Mouse (Mus musculus) skeletal muscle tissue, adult 2 months (tissue): ENCODE data around the gene Gm11172.
A peak's percentile ranks its signal among the peaks of the same experiment; 100 is the strongest.

Experiments
- DNase-seq: peaks from one replicate; pipeline ENCODE4 v3.0.0-alpha.2; 2012; ENCODE audit warnings: low read depth, low spot score

Gene Gm11172

DNA sequence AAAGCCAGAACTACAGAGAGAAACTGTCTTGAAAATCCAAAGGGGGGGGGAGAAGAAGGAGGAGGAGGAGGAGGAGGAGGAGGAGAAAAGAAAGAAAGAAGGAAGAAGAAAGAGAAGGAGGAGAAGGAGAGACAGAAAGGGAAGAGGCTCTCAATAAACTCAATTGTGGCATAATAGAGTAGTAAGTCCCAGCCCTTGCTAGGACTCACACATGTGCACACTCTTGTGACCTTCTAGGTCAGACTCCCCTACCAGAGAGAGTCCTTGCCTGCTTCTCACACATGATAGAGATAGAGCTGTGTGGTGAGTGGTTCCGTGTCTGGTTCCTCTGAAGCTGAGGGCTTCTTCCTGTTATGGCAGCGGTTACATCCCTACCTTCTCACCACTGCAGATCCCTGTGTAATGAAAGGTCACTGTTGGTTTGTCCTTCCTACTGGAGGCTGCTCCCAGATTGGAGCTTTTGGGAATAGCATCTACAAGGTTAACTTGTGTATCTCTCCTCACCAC is at the start of gene Gm11172:
Gm11172 (plus strand) TSS at position 51 of the 507 bp plus-strand sequence.
- no peak for DNase-seq

DNA sequence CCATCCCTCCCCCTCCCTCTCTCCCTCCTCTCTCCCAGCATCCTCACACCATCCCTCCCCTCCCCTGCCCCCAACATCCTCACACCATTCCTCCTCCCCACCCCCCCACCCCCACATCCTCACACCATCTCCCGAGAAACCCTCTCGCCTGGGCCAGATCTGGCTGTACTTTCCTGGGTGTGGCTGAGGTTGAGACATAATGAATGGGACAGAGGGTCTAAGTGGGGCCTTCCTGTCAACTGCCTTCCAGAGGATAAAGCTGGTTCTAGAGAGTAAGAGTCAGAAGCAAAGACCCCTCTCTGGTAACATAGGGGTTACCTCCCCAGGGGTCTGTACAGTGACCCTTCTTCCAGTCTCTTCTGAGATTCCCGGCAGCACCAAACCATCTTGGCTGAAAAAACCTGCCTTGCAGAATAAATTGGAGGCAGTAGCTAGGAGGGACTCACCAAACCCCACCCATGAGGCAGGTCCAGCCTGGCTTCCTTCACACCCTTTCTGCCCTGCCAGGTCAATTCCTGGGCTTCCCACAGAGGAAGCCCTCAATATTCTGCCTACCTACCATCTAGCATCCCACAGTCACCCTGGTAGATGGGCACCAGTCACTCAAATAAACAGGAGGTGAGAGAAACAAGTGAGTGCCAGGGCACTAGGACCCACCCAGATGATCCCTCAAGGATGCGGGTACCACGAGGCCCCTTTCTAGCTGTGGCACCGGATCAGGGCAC is 49.0 kb upstream of the Gm11172 start:
- no peak for DNase-seq

DNA sequence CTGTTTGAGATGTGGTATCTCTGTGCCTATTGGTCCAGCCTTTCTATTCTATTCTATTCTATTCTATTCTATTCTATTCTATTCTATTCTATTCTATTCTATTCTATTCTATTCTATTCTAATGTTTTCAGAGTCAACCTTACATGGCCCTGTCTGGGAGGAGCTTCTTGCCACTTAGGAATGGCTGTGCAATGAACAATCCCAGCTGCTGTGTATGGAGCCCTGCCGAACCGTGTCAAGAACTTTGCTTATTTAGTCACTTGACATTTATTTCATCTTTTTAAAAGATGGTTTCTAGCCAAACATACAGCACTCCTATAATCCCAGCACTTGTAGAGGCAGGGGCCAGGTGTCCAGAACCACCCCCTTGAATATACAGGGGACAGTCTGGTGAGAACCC is 48.4 kb upstream of the Gm11172 start:
- DNase-seq, result no peak

DNA sequence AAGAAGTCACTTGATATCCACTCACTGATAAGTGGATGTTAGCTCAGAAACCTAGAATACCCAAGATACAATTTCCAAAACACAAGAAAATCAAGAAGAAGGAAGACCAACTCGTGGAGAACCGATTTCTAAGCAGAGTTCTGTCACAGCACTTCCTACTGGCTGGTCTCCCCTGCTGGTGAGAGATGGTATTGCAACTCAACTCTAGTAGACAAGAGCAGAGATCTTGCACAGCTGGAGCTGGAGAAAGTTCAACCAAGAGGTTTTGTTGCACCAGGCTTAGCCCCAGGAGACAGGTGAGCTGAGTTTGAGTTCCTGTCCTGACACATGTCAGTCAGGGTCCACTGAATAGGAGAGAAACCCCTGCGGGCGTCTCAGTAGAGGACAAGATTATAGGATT is 45.6 kb upstream of the Gm11172 start:
- peak; percentile 53 for DNase-seq

DNA sequence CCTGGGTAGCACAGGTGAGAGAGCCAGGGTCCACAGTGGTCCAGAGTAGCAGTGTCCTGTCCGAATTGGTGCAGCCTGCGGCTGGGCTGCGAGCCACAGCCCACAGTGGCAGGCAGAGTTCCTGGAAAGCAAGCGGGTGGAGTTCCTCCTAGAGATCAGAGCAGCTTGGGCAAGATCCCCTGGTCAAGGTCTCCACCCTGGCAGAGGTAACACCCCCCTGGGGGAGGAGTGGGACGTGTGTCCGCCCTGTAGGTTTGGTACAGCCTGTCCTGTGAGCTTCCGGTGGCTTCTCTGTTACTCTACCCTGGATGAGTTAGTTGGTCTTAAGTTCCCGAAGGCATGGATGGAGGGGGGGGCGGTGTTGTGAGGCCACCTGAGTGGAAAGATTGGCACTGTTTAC is 43.9 kb upstream of the Gm11172 start:
- DNase-seq, result no peak

DNA sequence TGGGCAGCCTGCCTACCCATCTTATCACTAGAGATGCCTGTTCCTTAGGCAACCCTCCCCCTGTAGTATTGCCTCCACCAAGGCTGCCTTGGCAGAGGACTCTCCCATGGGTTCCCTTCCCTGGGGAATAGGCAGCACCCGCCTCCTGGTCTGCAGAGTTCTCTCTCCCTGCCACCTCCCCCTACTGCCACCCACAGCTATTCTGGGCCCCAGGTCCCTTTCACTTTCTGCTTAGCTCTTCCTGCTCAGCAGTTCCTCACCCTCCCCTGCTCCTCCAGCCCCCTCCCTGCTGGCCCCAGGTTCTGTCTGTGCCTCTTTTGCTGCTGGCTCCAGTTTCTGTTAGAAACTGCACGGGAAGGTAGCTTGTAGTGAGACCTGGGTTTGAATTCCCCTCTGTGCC is 43.1 kb upstream of the Gm11172 start:
- DNase-seq, result no peak

DNA sequence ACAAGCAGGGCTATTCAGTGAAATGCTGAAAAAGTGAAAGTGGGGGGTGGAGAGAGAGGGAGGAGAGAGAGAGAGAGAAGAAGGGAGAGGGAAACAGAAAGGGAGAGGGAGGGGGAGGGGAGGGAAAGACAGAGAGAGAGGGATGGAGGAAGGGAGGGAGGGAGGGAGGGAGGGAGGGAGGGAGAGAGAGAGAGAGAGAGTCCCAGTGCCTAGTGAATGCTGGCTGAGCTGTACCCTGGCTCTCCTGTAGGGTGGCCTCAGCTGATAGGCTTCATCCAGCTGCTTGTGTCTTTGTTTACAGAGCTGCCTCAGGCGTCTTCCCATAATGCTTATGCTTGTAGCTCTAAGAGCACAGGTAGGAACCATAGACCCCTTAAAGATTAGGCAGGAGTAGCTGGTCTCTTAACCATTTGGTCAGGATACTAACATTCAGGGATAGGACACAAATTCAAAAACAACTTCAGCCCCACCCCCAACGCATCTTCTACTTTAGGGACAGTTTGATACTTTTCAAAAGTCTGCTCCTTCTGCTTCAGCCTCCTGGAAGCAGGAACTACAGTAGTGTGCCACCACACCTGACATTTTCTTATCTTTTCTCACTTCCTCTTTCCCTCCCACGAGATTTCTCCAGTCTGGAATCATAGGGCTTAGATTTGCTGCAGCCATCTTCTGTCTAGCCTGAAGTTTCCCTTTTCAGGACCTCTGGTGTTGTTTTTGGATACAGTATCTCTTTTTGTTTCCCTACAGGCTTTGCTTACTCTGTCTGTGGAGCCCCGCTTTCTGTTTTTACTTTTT is 42.0 kb upstream of the Gm11172 start:
- DNase-seq, result no peak

DNA sequence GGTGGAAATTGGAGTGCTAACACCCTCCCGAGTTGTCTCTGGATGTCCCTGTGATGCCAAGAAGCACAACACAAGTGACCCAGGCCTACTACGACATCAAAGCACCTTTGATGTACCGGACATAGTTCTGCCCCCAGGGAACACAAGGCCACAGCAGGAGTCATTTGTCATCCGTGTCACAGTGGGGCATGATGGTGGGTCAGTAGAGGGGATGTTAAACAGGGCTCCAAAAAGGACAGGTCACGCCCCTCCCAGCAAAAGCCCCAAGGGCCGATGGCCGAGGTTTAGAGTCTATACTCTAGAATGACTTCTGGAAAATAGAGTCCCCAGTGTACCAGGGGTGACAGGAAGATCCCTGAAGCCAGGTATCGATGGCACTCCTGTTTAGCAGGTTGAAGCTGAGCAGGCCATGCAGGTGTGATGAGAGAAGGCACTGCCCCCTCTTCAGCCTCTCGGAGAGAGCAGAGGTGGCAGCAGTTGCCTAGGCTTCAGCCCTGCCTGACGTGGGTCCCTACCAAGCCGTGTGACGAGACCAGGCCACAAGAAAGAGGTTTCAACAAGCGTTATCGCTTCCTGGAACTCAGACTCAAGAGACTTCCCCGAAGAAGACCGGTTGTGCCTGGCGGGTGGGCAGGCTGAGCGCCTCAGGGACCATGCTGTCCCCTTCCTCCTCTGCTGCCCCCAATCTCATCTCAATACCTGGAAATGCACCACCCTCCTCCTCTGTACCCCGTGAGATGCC is 40.8 kb upstream of the Gm11172 start:
- DNase-seq, result no peak

DNA sequence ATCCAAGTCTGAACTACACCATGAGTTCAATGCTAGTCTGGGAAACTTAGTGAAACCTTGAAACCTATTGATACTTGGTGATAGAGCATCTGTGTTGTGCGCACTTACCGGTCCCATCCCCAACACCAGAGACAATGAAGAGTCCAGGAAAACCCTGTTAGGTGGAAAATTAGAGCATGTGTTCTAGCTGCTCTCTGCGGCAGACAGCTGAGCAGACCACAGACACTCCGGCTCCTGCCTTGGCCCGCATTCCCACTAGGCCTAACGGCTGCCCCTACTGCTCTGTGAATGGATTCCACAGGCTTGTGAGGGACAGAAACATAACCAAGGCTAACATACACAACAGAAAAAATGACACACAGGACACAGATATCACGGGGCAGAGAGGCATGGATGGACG is 39.2 kb upstream of the Gm11172 start:
- DNase-seq, result no peak

DNA sequence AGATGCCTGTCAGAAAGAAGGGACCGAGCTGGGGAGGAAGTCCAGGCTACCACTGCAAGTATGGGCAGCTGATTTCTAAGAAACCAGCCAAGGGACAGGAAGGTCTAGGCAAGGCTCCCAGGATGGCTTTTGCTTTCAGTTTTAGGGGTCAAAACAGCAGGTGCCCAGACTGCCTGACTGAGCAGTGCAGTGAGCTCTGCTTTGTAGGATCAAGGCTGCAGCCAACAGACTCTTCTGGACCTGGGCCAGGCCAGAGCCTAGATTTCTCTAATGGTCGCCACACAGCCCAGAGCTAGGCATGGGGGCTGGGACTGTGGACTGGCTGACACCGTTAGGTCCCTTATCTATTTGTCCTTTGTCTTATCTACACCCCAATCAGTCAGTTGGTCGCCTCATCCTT is 38.0 kb upstream of the Gm11172 start:
- DNase-seq, result no peak

DNA sequence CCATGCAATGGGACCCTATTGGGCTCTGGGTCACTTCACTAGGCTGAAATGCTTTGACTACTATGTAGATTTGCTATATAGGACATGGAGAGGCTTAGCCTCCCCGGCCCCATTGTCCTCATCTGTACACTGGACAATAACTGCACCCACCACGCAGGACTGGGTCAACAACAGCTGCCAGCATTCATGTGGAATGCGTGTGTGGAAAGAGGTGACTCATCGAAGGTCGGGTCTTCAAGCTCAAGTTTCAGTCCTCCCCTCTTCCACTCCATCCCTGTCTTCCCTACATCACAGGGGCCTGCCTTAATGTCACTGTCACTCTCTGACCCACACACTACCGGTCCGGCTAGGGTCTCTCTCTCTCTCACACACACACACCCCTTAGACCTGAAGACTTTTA is 36.4 kb upstream of the Gm11172 start:
- DNase-seq, result no peak

DNA sequence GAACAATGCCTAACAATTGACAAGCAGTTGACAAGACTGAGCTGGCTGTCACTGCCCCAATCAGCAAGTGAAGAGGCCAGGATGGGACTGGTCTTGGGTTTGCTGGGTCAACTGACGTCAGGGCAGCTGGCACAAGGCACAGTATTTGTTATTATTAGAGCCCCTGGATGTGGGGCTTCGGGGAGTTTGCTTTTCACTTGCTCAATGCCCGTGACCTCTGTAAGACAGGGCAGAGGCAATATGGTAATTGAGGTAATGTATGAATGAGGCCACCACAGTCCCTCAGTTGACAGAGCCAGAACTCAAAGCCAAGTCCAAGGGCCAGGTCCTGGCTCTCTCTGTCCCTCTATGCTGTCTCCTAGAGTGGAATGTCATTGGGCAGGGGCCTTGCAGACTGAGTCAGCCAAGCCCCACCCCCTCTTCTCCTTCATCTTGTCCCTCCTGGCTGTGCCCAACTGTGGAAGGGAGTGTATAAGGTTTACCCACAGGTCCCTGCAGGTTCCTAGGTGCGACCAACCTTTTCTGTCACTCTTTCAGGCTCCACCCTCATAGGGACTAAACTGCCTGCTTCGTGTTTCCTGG is 35.0 kb upstream of the Gm11172 start:
- DNase-seq, result no peak

DNA sequence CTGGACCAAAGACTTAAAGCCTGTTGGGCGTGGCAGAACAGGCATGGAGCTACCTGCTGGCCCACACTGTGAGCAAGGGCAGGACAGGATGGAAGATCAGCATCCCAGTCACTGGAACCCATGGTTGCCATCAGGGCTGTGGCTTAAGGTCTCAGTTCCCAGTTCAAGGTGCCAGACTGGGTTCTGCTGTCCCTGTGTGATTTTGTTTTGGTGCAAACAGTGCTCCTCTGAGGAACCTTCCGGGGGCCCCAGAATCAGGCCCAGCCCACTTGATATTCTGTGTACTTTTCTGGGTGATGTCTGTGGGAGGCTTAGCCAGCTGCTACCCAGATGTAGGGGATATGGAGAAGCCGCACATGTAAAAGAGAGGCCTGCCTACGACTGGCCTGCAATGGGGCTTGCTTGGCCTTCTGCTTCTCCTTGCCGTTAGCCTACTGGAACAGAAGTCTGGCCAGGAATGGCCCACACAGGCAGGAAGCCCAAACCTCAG is 32.0 kb upstream of the Gm11172 start:
- DNase-seq, result no peak

DNA sequence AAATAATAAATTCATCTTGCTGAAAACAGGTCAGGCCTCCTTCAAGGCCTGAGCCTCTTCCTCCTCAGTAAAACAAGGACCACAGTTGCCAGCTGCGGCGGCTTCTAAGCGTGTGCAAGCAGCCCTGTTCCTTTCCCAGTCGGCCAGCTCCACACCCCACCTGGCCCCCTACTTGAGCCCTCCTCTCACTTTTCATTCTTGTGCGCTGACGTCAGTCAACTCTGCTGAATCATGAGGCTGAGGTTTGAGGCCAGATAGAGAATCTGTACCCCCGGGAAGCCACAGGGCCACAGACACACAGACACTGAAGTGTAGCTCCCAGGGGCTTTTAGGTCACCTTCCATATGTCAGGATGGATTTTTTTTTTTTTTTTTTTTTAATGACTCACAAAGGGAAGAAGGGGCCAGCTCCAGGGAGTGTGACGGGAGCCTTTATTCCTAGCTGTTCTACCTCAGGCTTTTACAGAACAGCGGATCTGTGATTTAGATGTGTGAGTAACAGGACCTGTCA is 30.8 kb upstream of the Gm11172 start:
- no peak for DNase-seq

DNA sequence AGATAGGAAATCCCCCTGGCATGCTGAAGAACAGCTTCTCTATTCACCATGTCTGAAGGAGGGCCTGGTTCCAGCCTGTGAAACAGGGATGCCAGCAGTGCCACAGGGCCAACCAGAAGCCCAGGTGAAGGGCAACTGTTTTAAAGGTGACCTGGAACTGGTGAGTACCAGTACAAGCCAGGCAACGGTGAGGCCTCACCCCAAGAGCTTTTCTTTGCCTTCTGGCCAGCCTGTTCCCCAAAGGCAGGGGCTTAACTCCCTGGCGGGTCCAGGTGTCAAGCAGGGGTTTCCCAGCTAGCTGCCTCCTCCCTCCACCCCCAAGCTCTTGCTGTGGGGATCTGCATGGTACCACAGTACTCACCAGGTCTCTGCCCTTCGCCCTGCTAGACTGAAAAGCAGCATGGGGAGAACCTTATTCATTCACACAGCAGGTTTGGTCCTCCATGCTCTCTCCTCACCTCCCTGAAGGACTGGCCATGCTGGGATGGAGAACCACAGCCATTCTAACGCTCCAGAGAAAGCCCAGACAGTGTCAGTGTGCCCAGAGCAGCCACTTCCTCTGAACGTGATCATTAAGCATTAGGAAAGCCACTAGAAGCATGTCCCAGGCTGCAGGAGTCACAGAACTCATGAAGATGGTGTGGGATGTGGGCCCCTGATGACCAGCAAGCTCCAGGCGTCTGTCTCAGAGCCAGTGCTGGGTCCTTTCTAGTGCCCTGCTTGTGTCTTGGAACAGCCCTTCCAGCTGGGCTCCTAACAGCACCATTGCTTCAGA is 30.2 kb upstream of the Gm11172 start:
- DNase-seq, result no peak

DNA sequence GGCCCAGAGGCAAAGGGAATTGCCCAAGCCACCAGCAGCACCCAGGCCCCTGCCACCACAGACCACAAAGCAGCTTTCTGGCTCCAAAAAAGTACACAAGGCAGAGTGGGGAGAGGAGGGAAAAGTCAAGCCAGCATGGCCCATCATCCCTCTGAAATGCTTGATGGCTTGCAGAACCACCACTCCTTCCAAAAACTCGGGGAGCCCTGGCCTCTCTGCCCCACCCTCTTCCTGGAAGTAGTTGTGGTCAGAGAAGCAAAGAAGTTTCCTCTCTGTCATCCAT is 29.6 kb upstream of the Gm11172 start:
- no peak for DNase-seq

DNA sequence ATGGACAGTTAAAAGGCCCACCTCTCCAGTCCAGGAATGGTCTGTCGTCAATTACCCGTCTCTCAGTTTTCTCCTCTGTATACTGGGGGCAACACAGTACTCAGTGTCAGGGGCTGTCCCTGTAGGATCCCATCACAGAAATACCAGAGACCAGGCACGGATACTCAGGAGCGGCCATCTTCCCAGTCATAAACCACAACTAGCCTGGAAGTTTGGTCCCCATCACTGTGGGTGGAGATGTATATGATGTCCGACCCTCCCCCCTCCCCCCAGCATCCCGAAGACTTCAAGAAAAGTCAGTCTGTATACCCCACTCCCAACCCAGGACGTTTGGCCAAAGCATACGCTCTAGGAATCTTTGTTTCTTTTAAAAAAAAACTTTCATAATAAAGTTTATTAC is 29.3 kb upstream of the Gm11172 start:
- no peak for DNase-seq

DNA sequence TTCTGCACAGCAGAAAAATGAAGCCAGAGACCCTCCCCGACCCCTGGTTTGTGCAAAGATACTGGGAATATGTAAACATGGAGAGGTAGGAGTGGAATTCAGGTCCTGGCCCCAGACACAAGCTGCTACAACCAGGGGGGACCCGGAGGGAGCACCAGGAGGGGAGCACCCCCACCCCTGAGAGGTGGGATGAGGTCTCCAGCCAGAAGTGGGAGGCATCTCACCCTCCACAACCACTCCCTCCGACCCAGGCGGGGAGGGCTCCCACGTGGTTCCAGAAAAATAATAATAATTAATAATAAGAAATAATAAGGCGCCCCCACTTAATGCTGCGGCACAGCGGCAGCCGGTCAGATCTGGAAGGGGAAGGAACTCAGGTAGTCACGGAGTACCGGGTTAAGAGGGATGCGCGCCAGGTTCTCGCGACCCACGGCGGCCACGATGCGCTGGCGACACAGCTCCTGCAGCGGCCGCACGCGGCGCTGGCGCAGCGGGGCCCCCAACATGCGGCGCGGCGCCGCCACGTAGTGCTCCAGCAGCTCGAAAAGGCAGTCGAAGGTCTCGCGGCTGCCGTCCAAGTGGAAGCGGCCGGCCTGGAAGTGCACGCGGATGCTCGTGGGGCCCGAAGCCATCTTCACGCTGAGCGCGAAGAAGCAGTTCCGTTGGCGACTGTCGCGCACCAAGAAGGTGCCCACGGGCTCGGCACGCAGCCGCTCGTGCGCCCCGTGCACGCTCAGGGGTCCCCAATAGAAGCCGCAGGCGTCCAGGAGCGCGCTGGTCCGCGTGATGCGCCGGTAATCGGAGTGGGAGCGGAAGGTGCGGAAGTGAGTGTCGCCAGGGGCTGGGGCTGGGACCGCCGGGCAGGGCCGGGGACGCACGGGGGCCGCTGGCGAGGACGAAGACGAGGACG is 28.6 kb upstream of the Gm11172 start:
- no peak for DNase-seq

DNA sequence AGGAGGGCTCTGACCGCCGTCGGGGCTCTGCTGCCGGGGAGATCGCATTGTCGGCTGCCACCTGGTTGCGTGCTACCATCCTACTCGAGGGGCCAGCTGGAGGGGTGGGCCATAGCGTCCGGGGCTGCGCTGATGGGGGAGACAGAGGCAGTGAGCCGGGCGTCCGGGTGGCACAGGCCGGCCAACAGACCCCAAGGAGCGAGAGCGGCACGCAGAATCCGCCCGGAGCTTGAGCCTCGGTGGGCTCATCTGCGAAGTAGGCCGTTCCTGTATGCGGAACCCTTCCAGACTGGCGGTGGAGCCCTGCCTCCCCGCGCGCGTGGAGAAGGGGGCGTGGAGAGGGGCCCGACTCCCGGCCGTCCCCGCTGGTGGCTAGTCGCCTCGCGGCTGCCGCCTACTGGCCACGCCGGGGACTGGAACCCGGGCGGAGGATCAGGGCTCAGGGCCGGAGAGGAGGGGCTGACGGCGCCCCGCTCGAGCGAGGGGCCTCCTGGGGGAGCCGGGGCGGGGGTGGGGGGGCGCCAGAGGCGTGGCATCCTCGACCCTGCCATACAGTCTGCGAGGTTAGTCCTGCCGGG is 27.8 kb upstream of the Gm11172 start:
- DNase-seq, result peak; percentile 77
